Mouse (Mus musculus) midbrain, embryonic 13.5 days (tissue): Measurements from ENCODE around the gene Clec2d. TPM values are rescaled to one million over a fixed set of nuclear protein-coding genes. Genes with fewer than 3 reads are reported as not detected.

Source experiments
- ATAC-seq: fragments of 200-750 bp; cut with Nextera tagmentation; 2 replicates; pipeline ENCODE4 v1.8.0; 2017; ENCODE audit warnings: mild to moderate bottlenecking, moderate TSS enrichment, moderate library complexity
- H3K27ac ChIP-seq: fragments of 300-500 bp; sonication (generic); 2 replicates; pipeline ENCODE4 v1.5.1; 2015; ENCODE audit warnings: inconsistent platforms, mild to moderate bottlenecking, moderate library complexity
- H3K27me3 ChIP-seq: fragments of 300-500 bp; sonication (generic); 2 replicates; pipeline ENCODE4 v1.6.1; 2015; ENCODE audit warnings: mild to moderate bottlenecking, inconsistent platforms
- H3K36me3 ChIP-seq: fragments of 300-500 bp; sonication (generic); 2 replicates; pipeline ENCODE4 v1.6.1; 2015; ENCODE audit warnings: mild to moderate bottlenecking, inconsistent platforms
- H3K4me1 ChIP-seq: fragments of 300-500 bp; sonication (generic); replicated peaks from 2 replicates; pipeline ENCODE4 v1.6.1; 2015; ENCODE audit warnings: inconsistent platforms
- H3K4me2 ChIP-seq: fragments of 300-500 bp; sonication (generic); replicated peaks from 2 replicates; pipeline ENCODE4 v1.6.1; 2015; ENCODE audit warnings: moderate library complexity, mild to moderate bottlenecking, inconsistent platforms
- H3K4me3 ChIP-seq: fragments of 300-500 bp; sonication (generic); replicated peaks from 2 replicates; pipeline ENCODE4 v1.5.1; 2015; ENCODE audit warnings: mild to moderate bottlenecking, inconsistent platforms
- H3K9ac ChIP-seq: fragments of 300-500 bp; sonication (generic); replicated peaks from 2 replicates; pipeline ENCODE4 v1.6.1; 2015; ENCODE audit warnings: mild to moderate bottlenecking, inconsistent platforms
- H3K9me3 ChIP-seq: fragments of 300-500 bp; sonication (generic); 2 replicates; pipeline ENCODE4 v1.6.1; 2016; ENCODE audit warnings: mild to moderate bottlenecking, inconsistent platforms
- WGBS: fragments of 180-500 bp; shearing (Covaris S2); methylation state at CpG from one replicate; pipeline ENCODE4 v1.1.7; 2015; 5-methylcytosine and 5-hydroxymethylcytosine counted together
- polyA plus RNA-seq: library from polyadenylated mRNA; unstranded; fragments of >200 nt; fragmentation: Nextera tagmentation; extraction: Ambion mirVana; gene quantifications from 2 replicates; pipeline ENCODE4 v1.2.1, GENCODE M21; 2015

Gene Clec2d
- polyA plus RNA-seq, 1 experiment from 2014 or later: 0.13 TPM

- Histone ChIP-seq H3K4me1 (no peaks in the 10 kb centered on the region), H3K4me3 (no peak overlapping the region), H3K27me3 (no peaks in the 10 kb centered on the region), H3K4me2 (no peak overlapping the region), H3K9ac (no peak overlapping the region), H3K36me3 (no peaks in the 10 kb centered on the region), H3K9me3 (no peaks in the 10 kb centered on the region), H3K27ac (no peak overlapping the region)
- 81% methylated on average over 3 of the region's 3 CpGs for WGBS
- ATAC-seq: no peak
These were observed 36.4 kb downstream of the Clec2d start for GRCm38 (mm10) chr6:129216721-129217230.

- no peak for ATAC-seq
- Histone ChIP-seq H3K9me3 (no peaks in the 10 kb centered on the region), H3K4me2 (no peak overlapping the region), H3K4me3 (no peak overlapping the region), H3K4me1 (no peaks in the 10 kb centered on the region), H3K27ac (no peak overlapping the region), H3K9ac (no peak overlapping the region), H3K36me3 (no peaks in the 10 kb centered on the region), H3K27me3 (no peaks in the 10 kb centered on the region)
- WGBS: 87% methylated on average over 5 of the region's 5 CpGs
These were observed 37.8 kb downstream of the Clec2d start for GRCm38 (mm10) chr6:129218191-129218696.

GRCm38 (mm10) chr6:129219897-129220517, 39.6 kb downstream of the Clec2d start:
- no peaks in the 10 kb centered on the region for H3K9me3 ChIP-seq
- no peak overlapping the region for H3K27ac ChIP-seq
- H3K4me1 ChIP-seq: no peaks in the 10 kb centered on the region
- no peak for ATAC-seq
- H3K27me3 ChIP-seq: no peaks in the 10 kb centered on the region
- 88% methylated on average over 3 of the region's 3 CpGs for WGBS
- no peak overlapping the region for H3K4me3 ChIP-seq
- no peak overlapping the region for H3K4me2 ChIP-seq
- no peaks in the 10 kb centered on the region for H3K36me3 ChIP-seq
- no peak overlapping the region for H3K9ac ChIP-seq

- Histone ChIP-seq H3K36me3 (no peaks in the 10 kb centered on the region), H3K27ac (no peak overlapping the region), H3K4me1 (no peaks in the 10 kb centered on the region), H3K4me3 (no peak overlapping the region), H3K27me3 (no peaks in the 10 kb centered on the region), H3K9ac (no peak overlapping the region), H3K4me2 (no peak overlapping the region), H3K9me3 (no peaks in the 10 kb centered on the region)
- WGBS: 93% methylated on average over 1 of the region's 1 CpGs
- no peak for ATAC-seq
These were observed 40.6 kb downstream of the Clec2d start for GRCm38 (mm10) chr6:129221053-129221452.

- H3K4me3 ChIP-seq: no peak overlapping the region
- H3K27ac ChIP-seq: no peak overlapping the region
- no peaks in the 10 kb centered on the region for H3K4me1 ChIP-seq
- WGBS: 93% methylated on average over 3 of the region's 3 CpGs
- no peaks in the 10 kb centered on the region for H3K36me3 ChIP-seq
- ATAC-seq: no peak
- no peaks in the 10 kb centered on the region for H3K9me3 ChIP-seq
- no peaks in the 10 kb centered on the region for H3K27me3 ChIP-seq
- no peak overlapping the region for H3K4me2 ChIP-seq
- no peak overlapping the region for H3K9ac ChIP-seq
These were observed 41.9 kb downstream of the Clec2d start for GRCm38 (mm10) chr6:129222188-129222800.

GRCm38 (mm10) chr6:129223611-129224010, 43.2 kb downstream of the Clec2d start:
- ATAC-seq: no peak
- no peaks in the 10 kb centered on the region for H3K9me3 ChIP-seq
- H3K27me3 ChIP-seq: no peaks in the 10 kb centered on the region
- WGBS: 76% methylated on average over 2 of the region's 2 CpGs
- H3K9ac ChIP-seq: no peak overlapping the region
- H3K4me1 ChIP-seq: no peaks in the 10 kb centered on the region
- H3K4me2 ChIP-seq: no peak overlapping the region
- H3K4me3 ChIP-seq: no peak overlapping the region
- no peak overlapping the region for H3K27ac ChIP-seq
- no peaks in the 10 kb centered on the region for H3K36me3 ChIP-seq

- Histone ChIP-seq H3K9ac (no peak overlapping the region), H3K4me1 (no peaks in the 10 kb centered on the region), H3K9me3 (no peaks in the 10 kb centered on the region), H3K4me2 (no peak overlapping the region), H3K36me3 (no peaks in the 10 kb centered on the region), H3K27me3 (no peaks in the 10 kb centered on the region), H3K27ac (no peak overlapping the region), H3K4me3 (no peak overlapping the region)
- no peak for ATAC-seq
- 83% methylated on average over 1 of the region's 1 CpGs for WGBS
These were observed 43.7 kb downstream of the Clec2d start for GRCm38 (mm10) chr6:129224090-129224489.

GRCm38 (mm10) chr6:129225078-129225477, 44.7 kb downstream of the Clec2d start:
- no peak for ATAC-seq
- Histone ChIP-seq H3K36me3 (no peaks in the 10 kb centered on the region), H3K4me3 (no peak overlapping the region), H3K27me3 (no peaks in the 10 kb centered on the region), H3K4me1 (no peaks in the 10 kb centered on the region), H3K9me3 (no peaks in the 10 kb centered on the region), H3K4me2 (no peak overlapping the region), H3K27ac (no peak overlapping the region), H3K9ac (no peak overlapping the region)
- 68% methylated on average over 2 of the region's 2 CpGs for WGBS

GRCm38 (mm10) chr6:129228935-129229773, 48.7 kb downstream of the Clec2d start:
- Histone ChIP-seq H3K9me3 (no peaks in the 10 kb centered on the region), H3K9ac (no peak overlapping the region), H3K27ac (no peak overlapping the region), H3K36me3 (no peaks in the 10 kb centered on the region), H3K4me1 (no peaks in the 10 kb centered on the region), H3K4me3 (no peak overlapping the region), H3K27me3 (no peaks in the 10 kb centered on the region), H3K4me2 (no peak overlapping the region)
- no peak for ATAC-seq
- 66% methylated on average over 3 of the region's 3 CpGs for WGBS

- Histone ChIP-seq H3K9me3 (no peaks in the 10 kb centered on the region), H3K4me1 (no peaks in the 10 kb centered on the region), H3K9ac (no peak overlapping the region), H3K4me2 (no peak overlapping the region), H3K4me3 (no peak overlapping the region), H3K36me3 (no peaks in the 10 kb centered on the region), H3K27ac (no peak overlapping the region), H3K27me3 (no peaks in the 10 kb centered on the region)
- no peak for ATAC-seq
- WGBS: 86% methylated on average over 3 of the region's 3 CpGs
These were observed 49.6 kb downstream of the Clec2d start for GRCm38 (mm10) chr6:129229774-129230578.

- Histone ChIP-seq H3K27me3 (no peaks in the 10 kb centered on the region), H3K4me2 (no peak overlapping the region), H3K9ac (no peak overlapping the region), H3K9me3 (no peaks in the 10 kb centered on the region), H3K4me1 (no peaks in the 10 kb centered on the region), H3K27ac (no peak overlapping the region), H3K36me3 (no peaks in the 10 kb centered on the region), H3K4me3 (no peak overlapping the region)
- WGBS: 81% methylated on average over 5 of the region's 5 CpGs
- no peak for ATAC-seq
These were observed 51.8 kb downstream of the Clec2d start for GRCm38 (mm10) chr6:129232005-129232841.
